Mouse (Mus musculus): ENCODE measurements around the gene Tacr1. TPM values are rescaled to one million over a fixed set of nuclear protein-coding genes. Genes with fewer than 3 reads are reported as not detected.
A peak's percentile ranks its signal among the peaks of the same experiment; 100 is the strongest.

Gene Tacr1
- total and polyA plus RNA-seq, 3 experiments, result 0.11 TPM; not detected in 2

DNA sequence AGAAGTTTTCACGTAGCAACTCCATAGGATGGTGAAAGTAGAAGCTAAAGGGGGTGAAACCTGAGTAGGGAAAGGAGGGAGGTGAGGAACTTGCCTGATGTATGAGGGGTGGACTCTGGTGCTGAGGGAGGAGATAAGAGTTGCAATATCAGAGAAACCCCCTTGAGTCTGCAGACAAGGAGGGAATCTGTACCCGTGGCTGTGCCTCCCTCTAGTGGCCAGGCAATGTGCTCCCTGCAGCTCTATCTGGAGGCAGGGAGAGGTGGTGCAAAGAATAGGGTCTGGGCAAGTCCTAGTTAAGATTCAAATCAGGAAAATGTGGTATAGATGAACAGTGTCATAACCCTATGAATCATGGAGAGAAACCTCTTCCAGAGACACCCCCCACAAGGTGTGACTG is 201.5 kb downstream of the Tacr1 start:
- ATAC-seq (ENCODE audit: extremely low read depth, insufficient number of reproducible peaks, low FRiP score, poor library complexity, severe bottlenecking) (no peak), DNase-seq (ENCODE audit: low spot score) (peak; percentile 4)
- no peaks in the 10 kb centered on the region for H3K36me3 ChIP-seq (replicated peaks)
- no peaks in the 10 kb centered on the region for H3K9me3 ChIP-seq (replicated peaks)
- TF ChIP-seq TAL1 (conservative IDR thresholded peaks at IDR 0.05; ENCODE audit: low read depth, low read length) (no peak), GATA1 (IDR thresholded peaks at IDR 0.05; ENCODE audit: borderline replicate concordance, low read length) (no peak), CTCF (IDR thresholded peaks at IDR 0.05; ENCODE audit: low read depth, low read length) (no peak)
- H3K4me1 ChIP-seq (ENCODE audit: insufficient read depth, low read depth, low read length), result no peaks in the 10 kb centered on the region
- no peak overlapping the region for H3K4me3 ChIP-seq (ENCODE audit: low read depth, low read length)
- no peaks in the 10 kb centered on the region for H3K27me3 ChIP-seq (ENCODE audit: insufficient read depth, low read length)

- Histone ChIP-seq H3K4me3 (ENCODE audit: low read depth, low read length) (no peak overlapping the region), H3K36me3 (replicated peaks) (no peaks in the 10 kb centered on the region), H3K4me1 (ENCODE audit: insufficient read depth, low read depth, low read length) (no peaks in the 10 kb centered on the region), H3K9me3 (replicated peaks) (no peaks in the 10 kb centered on the region), H3K27me3 (ENCODE audit: insufficient read depth, low read length) (no peaks in the 10 kb centered on the region)
- ATAC-seq (ENCODE audit: extremely low read depth, insufficient number of reproducible peaks, low FRiP score, poor library complexity, severe bottlenecking), result no peak
- no peak for TF ChIP-seq TAL1 (conservative IDR thresholded peaks at IDR 0.05; ENCODE audit: low read depth, low read length)
- no peak for TF ChIP-seq POLR2AphosphoS5 (IDR thresholded peaks at IDR 0.05; ENCODE audit: insufficient replicate concordance, low read depth, low read length)
- no peak for DNase-seq (ENCODE audit: low spot score)
Observed at GRCm38 (mm10) chr6:82604791-82605190, 202.7 kb downstream of the Tacr1 start.

- DNase-seq (ENCODE audit: low spot score) (no peak), ATAC-seq (ENCODE audit: extremely low read depth, insufficient number of reproducible peaks, low FRiP score, poor library complexity, severe bottlenecking) (no peak)
- peaks cover 5% of the 10 kb centered on the region for H3K27me3 ChIP-seq (ENCODE audit: insufficient read depth, low read length)
- H3K36me3 ChIP-seq (replicated peaks), result no peaks in the 10 kb centered on the region
- H3K4me3 ChIP-seq (ENCODE audit: low read depth, low read length), result no peak overlapping the region
- H3K9me3 ChIP-seq (replicated peaks), result no peaks in the 10 kb centered on the region
- TF ChIP-seq GATA2 (IDR thresholded peaks at IDR 0.05; ENCODE audit: borderline replicate concordance, low read depth, low read length), result no peak
- TF ChIP-seq GATA1 (IDR thresholded peaks at IDR 0.05; ENCODE audit: borderline replicate concordance, low read length), result no peak
- TF ChIP-seq CTCF (IDR thresholded peaks at IDR 0.05; ENCODE audit: low read depth, low read length), result no peak
- no peak for TF ChIP-seq POLR2AphosphoS5 (IDR thresholded peaks at IDR 0.05; ENCODE audit: insufficient replicate concordance, low read depth, low read length)
- TF ChIP-seq TAL1 (conservative IDR thresholded peaks at IDR 0.05; ENCODE audit: low read depth, low read length), result no peak
- peaks cover 2% of the 10 kb centered on the region; the same call in 1 of the 2 replicates for H3K4me1 ChIP-seq (ENCODE audit: insufficient read depth, low read depth, low read length)
Observed at GRCm38 (mm10) chr6:82608756-82609155, 206.6 kb downstream of the Tacr1 start.

DNA sequence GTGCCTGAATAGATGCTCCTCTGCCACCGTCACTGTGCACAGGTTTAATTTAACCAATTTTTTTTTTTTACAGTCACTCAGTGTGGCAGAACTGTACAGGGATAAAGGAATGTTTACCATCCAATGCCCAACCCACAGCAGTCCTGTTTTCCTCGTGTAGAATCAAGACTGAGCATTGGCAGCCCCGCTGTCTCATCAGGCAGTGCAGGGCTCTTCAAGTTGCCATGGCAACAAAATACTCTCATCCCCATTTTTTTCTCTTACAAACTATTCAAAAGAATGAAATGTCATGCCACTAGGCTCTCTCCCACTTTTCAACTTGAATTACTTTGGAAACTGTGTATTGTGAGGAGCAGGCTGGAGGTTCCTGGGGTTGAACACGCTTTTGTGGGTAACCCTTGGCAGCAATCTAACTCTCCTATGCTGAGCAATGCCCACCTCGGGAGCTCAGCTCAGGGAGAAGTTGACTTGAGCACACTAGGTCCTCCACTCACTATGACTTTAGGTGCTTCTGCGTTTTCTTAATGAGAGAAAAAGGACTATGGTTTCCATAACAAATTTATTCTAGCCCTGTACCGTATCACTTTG is 207.3 kb downstream of the Tacr1 start:
- peaks cover 5% of the 10 kb centered on the region for H3K27me3 ChIP-seq (ENCODE audit: insufficient read depth, low read length)
- no peaks in the 10 kb centered on the region for H3K36me3 ChIP-seq (replicated peaks)
- no peak overlapping the region for H3K4me3 ChIP-seq (ENCODE audit: low read depth, low read length)
- no peak for ATAC-seq (ENCODE audit: extremely low read depth, insufficient number of reproducible peaks, low FRiP score, poor library complexity, severe bottlenecking)
- no peaks in the 10 kb centered on the region for H3K9me3 ChIP-seq (replicated peaks)
- no peak for DNase-seq (ENCODE audit: low spot score)
- H3K4me1 ChIP-seq (ENCODE audit: insufficient read depth, low read depth, low read length), result peaks cover 2% of the 10 kb centered on the region; the same call in 1 of the 2 replicates
- TF ChIP-seq CTCF (IDR thresholded peaks at IDR 0.05; ENCODE audit: low read depth, low read length) (no peak), GATA1 (IDR thresholded peaks at IDR 0.05; ENCODE audit: borderline replicate concordance, low read length) (no peak), POLR2AphosphoS5 (IDR thresholded peaks at IDR 0.05; ENCODE audit: insufficient replicate concordance, low read depth, low read length) (no peak), GATA2 (IDR thresholded peaks at IDR 0.05; ENCODE audit: borderline replicate concordance, low read depth, low read length) (no peak), TAL1 (conservative IDR thresholded peaks at IDR 0.05; ENCODE audit: low read depth, low read length) (no peak)
